Mouse (Mus musculus): ENCODE measurements at regions not wholly inside any gene's neighbourhood (a gene's known extent, or its start where the extent isn't known, plus 50 kb on each side); places are given as distances from the start of the nearest gene placed in this dataset.

GRCm38 (mm10) chr4:137210525-137210924 lies 66.8 kb upstream of the Wnt4 start:
- no peak for TF ChIP-seq CTCF (IDR thresholded peaks at IDR 0.05; ENCODE audit: borderline replicate concordance, extremely low read depth, insufficient read depth, insufficient read length)
- TF ChIP-seq POLR2A (IDR thresholded peaks at IDR 0.05; ENCODE audit: borderline replicate concordance, extremely low read depth, insufficient read depth, insufficient read length, poor library complexity, severe bottlenecking): no peak

Data from brain, embryonic 14.5 days (tissue).